Mouse (Mus musculus): ENCODE measurements at regions not wholly inside any gene's neighbourhood (a gene's known extent, or its start where the extent isn't known, plus 50 kb on each side); places are given as distances from the start of the nearest gene placed in this dataset.
A peak's percentile ranks its signal among the peaks of the same experiment; 100 is the strongest.

DNA sequence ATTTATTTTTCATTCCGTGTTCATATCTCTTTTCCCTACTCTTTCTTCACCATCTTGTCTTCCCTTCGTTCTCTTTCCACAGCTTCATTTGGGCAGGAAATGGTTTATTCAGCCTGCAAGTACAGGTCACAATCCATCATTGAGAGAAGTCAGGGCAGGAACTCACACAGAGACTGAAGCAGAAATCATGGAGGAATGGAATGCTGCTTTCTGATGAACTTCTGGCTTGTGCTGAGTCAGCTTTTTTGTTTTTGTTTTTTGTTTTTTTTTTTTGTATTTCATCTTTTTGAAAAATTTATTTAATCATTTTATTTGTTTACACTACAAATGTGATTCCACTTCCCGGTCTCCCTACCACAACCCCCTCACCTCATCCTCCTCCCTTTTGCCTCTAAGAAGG is 51.2 kb upstream of the Suclg2 start:
- no peak for DNase-seq (ENCODE audit: low read depth, low spot score)
- Histone ChIP-seq H3K27ac (ENCODE audit: insufficient read depth, low read depth, low read length, poor library complexity, severe bottlenecking) (no peak overlapping the region), H3K9ac (ENCODE audit: insufficient read depth, low read depth, low read length, poor library complexity, severe bottlenecking) (no peak overlapping the region), H3K9me3 (ENCODE audit: control insufficient read depth, insufficient read depth, low read depth, low read length) (no peaks in the 10 kb centered on the region), H3K4me3 (ENCODE audit: insufficient read depth in 1 of 2, low read depth in 1 of 2, low read length in 2 of 2, poor library complexity in 1 of 2, severe bottlenecking in 1 of 2) (no peak overlapping the region), H3K4me1 (ENCODE audit: control insufficient read depth in 2 of 2, insufficient read depth in 2 of 2, low read length in 2 of 2, poor library complexity in 1 of 2) (no peaks in the 10 kb centered on the region), H3K36me3 (ENCODE audit: control insufficient read depth, insufficient read depth, low read length, poor library complexity, severe bottlenecking) (no peaks in the 10 kb centered on the region)
- TF ChIP-seq CHD2 (IDR thresholded peaks at IDR 0.05; ENCODE audit: low read depth, low read length) (no peak), ZC3H11A (IDR thresholded peaks at IDR 0.05; ENCODE audit: borderline replicate concordance, low read depth, low read length) (no peak), HCFC1 (IDR thresholded peaks at IDR 0.05; ENCODE audit: borderline replicate concordance, insufficient read depth, low read length) (no peak), MAFK (IDR thresholded peaks at IDR 0.05; ENCODE audit: insufficient read depth, low read depth, low read length) (peak; percentile 97), ZNF384 (IDR thresholded peaks at IDR 0.05; ENCODE audit: low read depth, low read length) (no peak)
- in situ Hi-C loops (cut with MboI; ENCODE audit: low sequenced_read_pairs in 2 of 2, unreplicated experiment in 2 of 2): no loop called here

DNA sequence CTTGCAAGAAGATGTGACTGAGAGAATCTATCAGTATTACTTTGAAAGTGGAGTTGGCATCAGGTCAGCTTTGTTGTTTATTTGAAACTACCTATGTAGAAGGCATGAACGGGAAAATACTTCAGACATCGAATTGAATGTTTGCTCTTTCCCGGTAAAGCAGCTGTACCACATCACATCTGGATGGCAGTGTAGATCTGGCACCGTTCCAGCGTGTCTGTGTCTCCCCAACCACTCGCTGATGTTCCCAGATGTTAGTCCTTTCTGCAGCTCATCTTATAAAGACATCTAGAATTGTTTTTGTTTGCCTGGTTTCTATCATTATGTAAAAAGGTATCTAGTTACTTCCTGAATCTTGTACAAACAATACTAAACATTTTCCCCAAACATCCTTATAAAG is 83.1 kb upstream of the Suclg2 start:
- Histone ChIP-seq H3K27ac (ENCODE audit: insufficient read depth, low read depth, low read length, poor library complexity, severe bottlenecking) (no peak overlapping the region), H3K4me3 (ENCODE audit: insufficient read depth in 1 of 2, low read depth in 1 of 2, low read length in 2 of 2, poor library complexity in 1 of 2, severe bottlenecking in 1 of 2) (no peak overlapping the region), H3K9me3 (ENCODE audit: control insufficient read depth, insufficient read depth, low read depth, low read length) (no peaks in the 10 kb centered on the region; the same call in 1 of the 2 replicates), H3K4me1 (ENCODE audit: control insufficient read depth in 2 of 2, insufficient read depth in 2 of 2, low read length in 2 of 2, poor library complexity in 1 of 2) (no peaks in the 10 kb centered on the region), H3K9ac (ENCODE audit: insufficient read depth, low read depth, low read length, poor library complexity, severe bottlenecking) (no peak overlapping the region), H3K36me3 (ENCODE audit: control insufficient read depth, insufficient read depth, low read length, poor library complexity, severe bottlenecking) (no peaks in the 10 kb centered on the region)
- no peak for DNase-seq (ENCODE audit: low read depth, low spot score)
- TF ChIP-seq CHD2 (IDR thresholded peaks at IDR 0.05; ENCODE audit: low read depth, low read length) (no peak), ZNF384 (IDR thresholded peaks at IDR 0.05; ENCODE audit: low read depth, low read length) (no peak), ZC3H11A (IDR thresholded peaks at IDR 0.05; ENCODE audit: borderline replicate concordance, low read depth, low read length) (no peak), HCFC1 (IDR thresholded peaks at IDR 0.05; ENCODE audit: borderline replicate concordance, insufficient read depth, low read length) (no peak), MAFK (IDR thresholded peaks at IDR 0.05; ENCODE audit: insufficient read depth, low read depth, low read length) (no peak)
- in situ Hi-C loops (cut with MboI; ENCODE audit: low sequenced_read_pairs in 2 of 2, unreplicated experiment in 2 of 2): no loop called here

DNA sequence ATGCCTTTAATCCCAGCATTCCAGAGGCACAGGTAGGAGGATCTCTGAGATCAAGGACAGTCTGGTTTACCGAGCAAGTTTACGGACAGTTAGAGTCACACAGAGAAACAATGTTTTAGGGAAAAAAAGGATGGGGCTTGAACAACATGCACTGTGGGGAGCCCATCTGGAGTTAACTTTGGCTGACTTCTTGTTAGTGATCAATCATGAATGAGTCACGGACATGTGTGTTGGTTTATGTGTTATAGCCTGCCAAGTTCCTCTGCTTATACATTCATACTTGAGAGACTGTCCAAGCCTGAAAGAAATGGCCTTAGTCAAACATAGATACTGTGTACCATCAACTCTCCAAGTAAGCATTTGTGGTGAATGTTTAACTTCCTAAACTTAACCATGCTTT is 122.9 kb upstream of the Suclg2 start:
- TF ChIP-seq MAFK (IDR thresholded peaks at IDR 0.05; ENCODE audit: insufficient read depth, low read depth, low read length): no peak
- in situ Hi-C loops (cut with MboI; ENCODE audit: low sequenced_read_pairs in 2 of 2, unreplicated experiment in 2 of 2): no loop called here
- no peaks in the 10 kb centered on the region for H3K36me3 ChIP-seq (ENCODE audit: control insufficient read depth, insufficient read depth, low read length, poor library complexity, severe bottlenecking)
- peaks cover 5% of the 10 kb centered on the region; the same call in 1 of the 2 replicates for H3K9me3 ChIP-seq (ENCODE audit: control insufficient read depth, insufficient read depth, low read depth, low read length)
- H3K4me3 ChIP-seq (ENCODE audit: insufficient read depth in 1 of 2, low read depth in 1 of 2, low read length in 2 of 2, poor library complexity in 1 of 2, severe bottlenecking in 1 of 2): no peak overlapping the region
- H3K27ac ChIP-seq (ENCODE audit: insufficient read depth, low read depth, low read length, poor library complexity, severe bottlenecking): no peak overlapping the region
- H3K9ac ChIP-seq (ENCODE audit: insufficient read depth, low read depth, low read length, poor library complexity, severe bottlenecking): no peak overlapping the region
- no peaks in the 10 kb centered on the region for H3K4me1 ChIP-seq (ENCODE audit: control insufficient read depth in 2 of 2, insufficient read depth in 2 of 2, low read length in 2 of 2, poor library complexity in 1 of 2)
- no peak for DNase-seq (ENCODE audit: low read depth, low spot score)

DNA sequence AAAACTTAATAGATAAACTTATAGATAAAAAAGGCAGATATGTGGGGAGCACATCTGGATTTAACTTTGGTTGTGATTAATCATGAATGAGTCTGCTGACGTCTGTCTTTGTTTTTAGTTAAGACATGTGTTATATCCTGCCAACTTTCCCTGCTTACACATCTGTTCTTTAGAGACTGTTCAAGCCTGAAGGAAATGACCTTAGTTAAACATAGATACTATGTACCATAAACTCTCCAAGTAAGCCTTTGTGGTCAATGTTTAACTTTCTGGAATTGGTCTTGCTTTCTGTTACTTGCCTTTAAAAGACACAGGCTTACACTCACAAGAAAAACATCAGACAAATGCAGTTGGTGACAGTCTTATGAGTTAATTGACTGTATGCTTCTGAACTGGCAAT is 127.9 kb upstream of the Suclg2 start:
- Histone ChIP-seq H3K4me1 (ENCODE audit: control insufficient read depth in 2 of 2, insufficient read depth in 2 of 2, low read length in 2 of 2, poor library complexity in 1 of 2) (no peaks in the 10 kb centered on the region), H3K9ac (ENCODE audit: insufficient read depth, low read depth, low read length, poor library complexity, severe bottlenecking) (no peak overlapping the region), H3K27ac (ENCODE audit: insufficient read depth, low read depth, low read length, poor library complexity, severe bottlenecking) (no peak overlapping the region), H3K4me3 (ENCODE audit: insufficient read depth in 1 of 2, low read depth in 1 of 2, low read length in 2 of 2, poor library complexity in 1 of 2, severe bottlenecking in 1 of 2) (no peak overlapping the region), H3K36me3 (ENCODE audit: control insufficient read depth, insufficient read depth, low read length, poor library complexity, severe bottlenecking) (no peaks in the 10 kb centered on the region), H3K9me3 (ENCODE audit: control insufficient read depth, insufficient read depth, low read depth, low read length) (peaks cover 8% of the 10 kb centered on the region; the same call in 1 of the 2 replicates)
- in situ Hi-C loops (cut with MboI; ENCODE audit: low sequenced_read_pairs in 2 of 2, unreplicated experiment in 2 of 2): no loop called here
- DNase-seq (ENCODE audit: low read depth, low spot score): no peak
- TF ChIP-seq ZNF384 (IDR thresholded peaks at IDR 0.05; ENCODE audit: low read depth, low read length): no peak
- TF ChIP-seq HCFC1 (IDR thresholded peaks at IDR 0.05; ENCODE audit: borderline replicate concordance, insufficient read depth, low read length): no peak
- no peak for TF ChIP-seq ZC3H11A (IDR thresholded peaks at IDR 0.05; ENCODE audit: borderline replicate concordance, low read depth, low read length)
- no peak for TF ChIP-seq MAFK (IDR thresholded peaks at IDR 0.05; ENCODE audit: insufficient read depth, low read depth, low read length)
- TF ChIP-seq CHD2 (IDR thresholded peaks at IDR 0.05; ENCODE audit: low read depth, low read length): no peak

DNA sequence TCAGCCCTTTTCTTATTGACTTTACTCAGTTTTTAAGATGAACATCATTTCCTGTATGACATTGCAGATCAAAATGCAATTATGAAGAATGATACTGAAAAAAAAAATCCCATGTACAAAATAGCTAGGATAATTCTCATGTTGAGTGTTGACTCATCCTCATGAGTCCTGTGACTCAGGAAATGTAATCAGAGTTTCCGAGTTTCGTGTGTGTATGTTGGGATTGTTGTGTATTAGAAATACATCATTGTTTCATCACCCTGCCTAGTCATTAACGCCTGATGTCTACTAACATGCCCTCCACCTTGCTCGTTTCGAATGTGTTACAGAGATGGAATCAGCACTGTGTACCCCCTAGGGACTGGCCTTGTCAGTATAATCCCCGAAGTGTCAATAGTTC is 156.9 kb upstream of the Suclg2 start:
- no peaks in the 10 kb centered on the region for H3K36me3 ChIP-seq (ENCODE audit: control insufficient read depth, insufficient read depth, low read length, poor library complexity, severe bottlenecking)
- H3K27ac ChIP-seq (ENCODE audit: insufficient read depth, low read depth, low read length, poor library complexity, severe bottlenecking): no peak overlapping the region
- in situ Hi-C loops (cut with MboI; ENCODE audit: low sequenced_read_pairs in 2 of 2, unreplicated experiment in 2 of 2): loop anchor here in 1 of 2 experiments (25.0 kb wide), 1 partner anchor 1237 kb away; no protein-coding TSS in a partner anchor
- H3K9me3 ChIP-seq (ENCODE audit: control insufficient read depth, insufficient read depth, low read depth, low read length): no peaks in the 10 kb centered on the region
- H3K9ac ChIP-seq (ENCODE audit: insufficient read depth, low read depth, low read length, poor library complexity, severe bottlenecking): no peak overlapping the region
- TF ChIP-seq ZC3H11A (IDR thresholded peaks at IDR 0.05; ENCODE audit: borderline replicate concordance, low read depth, low read length): no peak
- TF ChIP-seq HCFC1 (IDR thresholded peaks at IDR 0.05; ENCODE audit: borderline replicate concordance, insufficient read depth, low read length): no peak
- no peak for TF ChIP-seq MAFK (IDR thresholded peaks at IDR 0.05; ENCODE audit: insufficient read depth, low read depth, low read length)
- no peak for TF ChIP-seq ZNF384 (IDR thresholded peaks at IDR 0.05; ENCODE audit: low read depth, low read length)
- TF ChIP-seq CHD2 (IDR thresholded peaks at IDR 0.05; ENCODE audit: low read depth, low read length): no peak
- H3K4me3 ChIP-seq (ENCODE audit: insufficient read depth in 1 of 2, low read depth in 1 of 2, low read length in 2 of 2, poor library complexity in 1 of 2, severe bottlenecking in 1 of 2): no peak overlapping the region
- DNase-seq (ENCODE audit: low read depth, low spot score): no peak
- H3K4me1 ChIP-seq (ENCODE audit: control insufficient read depth in 2 of 2, insufficient read depth in 2 of 2, low read length in 2 of 2, poor library complexity in 1 of 2): no peaks in the 10 kb centered on the region
